Mouse (Mus musculus): ENCODE measurements around the gene Prkcsh.

The Prkcsh gene

DNA sequence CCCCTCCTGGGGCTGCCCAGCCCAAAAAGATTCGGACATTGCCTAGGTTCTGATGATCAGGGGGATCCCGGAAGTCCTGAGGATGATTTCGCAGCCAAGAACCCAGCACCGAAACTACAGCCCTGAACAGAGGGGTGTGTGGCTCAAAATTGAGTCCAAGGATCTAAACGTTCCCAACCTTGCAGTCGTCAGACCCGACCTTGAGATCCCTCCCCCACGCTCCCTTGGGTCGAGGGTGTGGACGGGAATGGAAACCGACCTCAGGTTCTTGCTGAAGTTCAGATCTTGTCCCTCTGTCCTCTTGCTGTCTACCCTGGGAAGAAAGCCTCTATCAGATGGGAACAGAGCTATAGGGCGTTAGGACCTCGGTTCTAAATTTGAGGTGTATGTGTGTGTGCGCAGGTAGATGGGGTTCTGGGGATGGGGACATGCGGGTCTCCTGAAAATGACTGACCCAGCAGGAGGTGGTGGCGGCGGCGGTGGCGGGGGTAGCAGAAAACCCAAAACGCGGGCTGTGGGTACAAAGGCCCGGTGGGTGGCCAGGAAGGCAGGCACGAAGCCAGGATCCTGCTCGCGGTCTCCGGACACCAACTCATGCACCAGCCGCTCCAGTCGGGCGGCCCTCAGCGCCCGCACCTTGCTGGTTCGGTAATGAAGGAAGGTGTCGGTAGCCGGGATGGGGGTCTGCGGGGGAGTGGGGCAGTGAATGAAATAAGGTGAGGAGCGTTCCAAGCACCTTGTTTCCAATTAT is 14.8 kb upstream of the Prkcsh start:
- DNase-seq (ENCODE audit: low spot score): no peak

- DNase-seq (ENCODE audit: low spot score): no peak
Observed at GRCm38 (mm10) chr9:21988421-21989101, 14.0 kb upstream of the Prkcsh start.

GRCm38 (mm10) chr9:21989230-21990110 is 13.1 kb upstream of the Prkcsh start, which contains the start of gene Rgl3:
Gene Rgl3 (minus strand): TSS chr9:21989446.
- DNase-seq (ENCODE audit: low spot score): no peak

DNA sequence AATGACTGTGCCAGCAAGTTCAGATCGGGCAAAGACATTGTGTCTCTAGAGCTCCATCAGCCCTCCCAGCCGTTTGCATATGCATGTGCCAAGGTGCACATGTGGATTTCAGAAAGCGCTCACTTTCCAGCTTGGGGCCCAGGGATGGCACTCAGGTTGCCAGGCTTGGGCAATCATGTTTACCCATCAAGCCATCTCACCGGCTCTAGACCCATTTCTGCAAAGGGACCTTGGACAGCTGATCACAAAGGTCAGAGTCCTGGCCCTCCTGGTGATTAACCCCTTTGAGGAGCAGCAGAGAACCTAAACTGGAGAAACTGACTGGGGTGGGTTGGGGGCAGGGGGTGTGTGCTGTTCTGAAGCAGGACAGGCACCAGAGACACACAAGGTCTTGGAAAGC is 10.4 kb upstream of the Prkcsh start:
- no peak for DNase-seq (ENCODE audit: low spot score)

DNA sequence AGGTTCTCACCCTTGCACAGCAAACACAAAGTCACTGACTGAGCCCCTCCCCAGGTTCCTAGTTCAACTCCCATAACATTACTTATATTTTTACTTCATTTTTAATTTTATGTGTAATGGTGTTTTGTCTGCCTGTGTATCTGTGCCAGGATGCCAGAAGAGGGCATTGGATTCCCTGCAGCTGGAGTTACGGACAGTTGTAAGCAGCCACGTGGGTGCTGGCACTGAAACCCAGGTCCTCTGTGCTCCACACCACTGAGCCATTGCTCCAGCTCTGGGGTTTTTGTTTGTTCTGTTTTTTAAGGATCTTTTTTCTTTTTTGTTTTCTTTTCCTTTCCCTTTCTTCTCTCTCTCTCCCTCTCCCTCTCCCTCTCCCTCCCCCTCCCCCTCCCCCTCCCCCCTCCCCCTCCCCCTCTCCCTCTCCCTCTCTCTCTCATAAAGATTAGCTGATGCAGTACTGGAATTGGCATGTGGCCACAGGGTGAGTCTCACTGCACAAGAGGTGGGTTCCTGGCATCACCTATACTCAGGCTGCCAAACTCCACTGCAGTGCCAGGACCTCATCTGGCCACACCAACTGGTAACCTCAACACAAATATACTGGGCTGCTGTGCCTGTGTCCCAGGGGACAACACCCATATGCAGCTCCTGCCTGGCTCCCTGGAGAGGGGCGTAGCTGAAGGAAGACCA is 6.3 kb upstream of the Prkcsh start:
- no peak for DNase-seq (ENCODE audit: low spot score)

- no peak for DNase-seq (ENCODE audit: low spot score)
Observed at GRCm38 (mm10) chr9:22000296-22000695, 2.3 kb upstream of the Prkcsh start.

GRCm38 (mm10) chr9:22001633-22002032 is 973 bp upstream of the Prkcsh start:
- DNase-seq (ENCODE audit: low spot score): no peak

GRCm38 (mm10) chr9:22003163-22003554 is 553 bp downstream of the Prkcsh start:
- DNase-seq (ENCODE audit: low spot score): no peak

- DNase-seq (ENCODE audit: low spot score): no peak
Observed at GRCm38 (mm10) chr9:22004546-22004945, 1.9 kb downstream of the Prkcsh start.

GRCm38 (mm10) chr9:22011055-22011454 is 8.4 kb downstream of the Prkcsh start:
- no peak for DNase-seq (ENCODE audit: low spot score)

GRCm38 (mm10) chr9:22012731-22013130 is 10.1 kb downstream of the Prkcsh start:
- DNase-seq (ENCODE audit: low spot score): no peak

GRCm38 (mm10) chr9:22016245-22016644 is 13.6 kb downstream of the Prkcsh start:
- no peak for DNase-seq (ENCODE audit: low spot score)

GRCm38 (mm10) chr9:22017208-22017825 is 14.7 kb downstream of the Prkcsh start:
- no peak for DNase-seq (ENCODE audit: low spot score)

GRCm38 (mm10) chr9:22024592-22024991 is 22.0 kb downstream of the Prkcsh start:
- DNase-seq (ENCODE audit: low spot score): no peak

DNA sequence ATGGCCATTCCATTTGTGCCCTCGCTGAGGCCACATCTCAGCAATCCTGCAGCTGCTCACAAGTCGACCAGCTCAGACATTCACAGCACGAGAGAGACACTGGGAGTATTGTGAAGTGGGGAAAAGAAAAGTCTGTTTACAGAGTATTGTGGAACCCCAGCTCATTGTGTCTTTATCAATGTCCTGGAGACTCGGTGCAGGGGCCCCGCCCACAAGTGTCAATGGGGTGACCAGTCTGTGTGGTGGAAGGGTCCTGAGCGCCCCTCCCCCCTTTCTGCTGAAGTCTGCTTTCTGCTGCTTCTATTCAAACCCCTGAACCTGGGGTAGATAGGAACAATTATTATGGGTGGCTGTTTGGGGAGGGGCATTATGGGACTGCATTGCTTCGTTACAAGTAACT is 25.9 kb downstream of the Prkcsh start:
- DNase-seq (ENCODE audit: low spot score): no peak

- no peak for DNase-seq (ENCODE audit: low spot score)
Observed at GRCm38 (mm10) chr9:22030386-22030785, 27.8 kb downstream of the Prkcsh start.

GRCm38 (mm10) chr9:22035300-22036044 is 32.9 kb downstream of the Prkcsh start:
- DNase-seq (ENCODE audit: low spot score): no peak

DNA sequence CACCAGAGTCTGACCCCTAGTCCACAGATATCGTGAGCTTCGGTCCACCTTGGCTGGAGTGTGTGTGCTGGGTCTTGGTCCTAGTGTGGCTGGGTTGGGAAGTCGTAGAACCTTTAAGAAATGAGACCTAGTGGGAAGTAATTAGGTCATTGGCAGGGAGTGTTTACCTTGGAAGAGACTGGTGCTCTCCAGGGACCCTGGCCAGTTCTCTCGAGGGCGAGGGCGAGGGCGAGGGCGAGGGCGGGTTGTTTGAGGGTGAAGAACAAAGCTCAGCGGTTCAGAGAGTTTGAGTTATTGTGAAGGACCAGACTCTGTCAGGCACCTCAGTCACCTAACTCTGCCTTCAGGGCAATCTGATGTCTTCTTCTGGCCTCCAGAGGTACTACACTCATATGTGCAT is 35.2 kb downstream of the Prkcsh start:
- DNase-seq (ENCODE audit: low spot score): no peak

- no peak for DNase-seq (ENCODE audit: low spot score)
Observed at GRCm38 (mm10) chr9:22041832-22042231, 39.2 kb downstream of the Prkcsh start.

DNA sequence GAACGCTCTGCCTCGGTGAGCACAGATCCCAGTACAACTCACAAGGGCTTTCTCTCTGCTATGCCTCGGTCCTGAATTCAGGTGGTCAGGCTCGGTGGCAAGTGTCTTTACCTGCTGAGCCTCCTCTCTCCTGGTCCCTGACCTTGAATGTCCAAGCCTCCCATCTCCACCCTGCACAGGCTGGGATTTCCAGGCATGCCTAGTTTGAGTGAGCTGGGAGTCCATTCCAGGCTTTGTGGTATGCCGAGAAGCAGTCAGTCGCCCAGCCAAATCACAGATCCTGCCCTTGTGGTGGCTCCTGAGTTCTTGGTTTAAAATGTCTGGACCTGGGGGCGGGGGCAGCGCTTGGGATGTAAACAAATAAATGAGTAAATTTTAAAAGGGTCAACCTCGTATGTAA is 44.7 kb downstream of the Prkcsh start:
- no peak for DNase-seq (ENCODE audit: low spot score)

DNA sequence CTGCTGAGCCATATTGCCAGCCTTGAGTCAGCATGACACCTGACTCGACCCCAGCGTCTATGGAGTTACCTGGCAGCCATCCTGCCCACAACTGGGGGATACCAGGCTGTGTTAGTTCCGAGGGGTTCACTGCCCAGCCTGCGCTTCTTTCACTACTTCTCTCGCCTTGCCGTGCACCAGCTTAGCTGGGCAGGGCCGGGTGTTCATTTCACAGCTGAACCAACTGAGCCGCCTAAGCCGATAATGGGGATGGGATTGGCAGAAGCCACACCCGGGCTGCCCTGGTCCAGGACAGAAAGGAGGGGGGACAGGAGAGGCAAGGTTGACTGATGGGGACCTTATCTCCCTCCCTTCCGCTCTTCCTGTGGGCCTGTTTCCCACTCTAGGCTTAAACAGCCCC is 46.7 kb downstream of the Prkcsh start:
- no peak for DNase-seq (ENCODE audit: low spot score)

Data from T-cell, adult 2 months (primary cell).